In the genomic region with DNA sequence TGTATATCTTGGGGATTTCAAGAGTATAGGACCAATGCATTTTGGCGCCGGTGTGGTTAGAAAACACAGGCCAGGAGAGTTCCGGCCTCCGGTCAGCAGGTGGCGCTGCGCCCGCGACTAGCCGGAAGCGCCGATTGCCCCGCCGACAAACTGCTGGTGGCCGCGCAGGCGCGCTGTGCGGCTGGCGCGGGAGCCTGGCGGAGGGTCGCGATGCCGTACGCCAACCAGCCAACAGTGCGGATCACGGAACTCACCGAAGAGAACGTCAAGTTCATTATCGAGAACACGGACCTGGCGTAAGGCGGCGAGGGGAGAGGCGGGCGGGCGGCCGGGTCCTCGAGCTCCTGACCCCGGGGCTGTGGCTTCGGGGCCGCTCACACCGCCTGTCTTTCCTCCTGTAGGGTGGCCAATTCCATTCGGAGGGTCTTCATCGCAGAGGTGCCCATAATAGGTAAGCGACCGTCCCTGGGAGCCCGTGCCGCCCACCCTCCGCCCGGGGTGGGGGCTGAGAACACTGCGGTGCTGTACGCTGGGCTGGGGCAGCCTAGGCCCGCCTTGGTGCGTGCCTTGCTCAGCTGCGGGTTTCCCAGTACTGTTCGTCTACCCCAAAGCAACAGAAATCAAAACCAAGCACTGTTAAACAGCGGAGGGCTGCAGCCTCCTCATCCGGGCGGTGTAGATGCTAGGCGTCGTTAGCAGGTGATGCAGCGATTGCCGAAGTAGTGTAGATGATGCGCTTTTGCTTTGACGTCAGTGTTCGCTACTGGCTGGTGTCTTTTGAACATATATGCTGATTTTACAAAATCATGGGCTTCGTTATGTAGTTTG, we compare ENCODE assay signal across 8 mouse cellular contexts. TPM values are rescaled to one million over a fixed set of nuclear protein-coding genes. Genes with fewer than 3 reads are reported as not detected.
DNase-seq lines count a peak whose midpoint lies in the region; ATAC-seq and TF ChIP-seq lines count a peak whose summit lies in the region.

A gene (plus strand): TSS at position 105 of the 828 bp plus-strand sequence.

- H3K36me3 ChIP-seq in G1E (replicated peaks): peaks cover 73% of the 10 kb centered on the region
- H3K36me3 ChIP-seq in forebrain, postnatal 0 days (ENCODE audit: insufficient read depth): peaks cover 44% of the 10 kb centered on the region
- H3K36me3 ChIP-seq in lung, embryonic 14.5 days (ENCODE audit: insufficient read depth): peaks cover 56% of the 10 kb centered on the region

- no peaks in the 10 kb centered on the region for H3K27me3 ChIP-seq in G1E (ENCODE audit: insufficient read depth, low read length)
- H3K27me3 ChIP-seq in cerebellum, adult 2 months (ENCODE audit: control insufficient read depth, insufficient read depth, low read length): no peaks in the 10 kb centered on the region
- no peaks in the 10 kb centered on the region for H3K27me3 ChIP-seq in forebrain, postnatal 0 days (ENCODE audit: insufficient read depth, low read length)
- H3K27me3 ChIP-seq in lung, embryonic 14.5 days (ENCODE audit: insufficient read depth, low read length): no peaks in the 10 kb centered on the region

- peak; percentile 61; the same call in 1 of the 2 replicates for ATAC-seq in G1E (ENCODE audit: extremely low read depth, insufficient number of reproducible peaks, low FRiP score, poor library complexity, severe bottlenecking)
- peak; percentile 92 for ATAC-seq in forebrain, postnatal 0 days
- ATAC-seq in lung, embryonic 14.5 days (ENCODE audit: insufficient read depth): peak; percentile 77
- ATAC-seq in neutrophil, adult 5-6 weeks (ENCODE audit: extremely low read depth, insufficient number of reproducible peaks, low FRiP score, poor library complexity, severe bottlenecking): peak; percentile 71

- peaks cover 45% of the 10 kb centered on the region for H3K4me1 ChIP-seq in G1E (ENCODE audit: insufficient read depth, low read depth, low read length)
- 0 out of 2 replicates have a peak, but pooled peaks cover 3% of the 10 kb centered on the region for H3K4me1 ChIP-seq in cerebellum, adult 2 months (ENCODE audit: control insufficient read depth, insufficient read depth, low read length)
- H3K4me1 ChIP-seq in forebrain, postnatal 0 days (ENCODE audit: insufficient read depth): peaks cover 9% of the 10 kb centered on the region
- peaks cover 2% of the 10 kb centered on the region; the same call in 1 of the 2 replicates for H3K4me1 ChIP-seq in lung, embryonic 14.5 days (ENCODE audit: insufficient read depth)

- DNase-seq in G1E (ENCODE audit: low spot score): peak; percentile 71
- DNase-seq in cerebellum, adult 2 months: peak; percentile 91 to 95
- peak; percentile 95 for DNase-seq in forebrain, postnatal 0 days
- DNase-seq in heart, postnatal 4 days: peak; percentile 95
- DNase-seq in layer of hippocampus, adult 8-10 months (ENCODE audit: low spot score in 2 of 2): peak; percentile 73 to 91
- DNase-seq in lung, embryonic 14.5 days: peak; percentile 94
- DNase-seq in testis, postnatal 14 days (ENCODE audit: low spot score): peak; percentile 88

- H3K27ac ChIP-seq in cerebellum, adult 2 months (ENCODE audit: insufficient read depth, low read length): peak within 1 kb of the TSS; percentile 73
- H3K27ac ChIP-seq in forebrain, postnatal 0 days (ENCODE audit: low read depth, low read length): peak within 1 kb of the TSS; percentile 77
- peak within 1 kb of the TSS; percentile 2; the same call in 1 of the 2 replicates for H3K27ac ChIP-seq in lung, embryonic 14.5 days (ENCODE audit: low read depth)

- peak within 1 kb of the TSS; percentile 93 for H3K4me3 ChIP-seq in G1E (ENCODE audit: low read depth, low read length)
- peak within 1 kb of the TSS; percentile 77 for H3K4me3 ChIP-seq in cerebellum, adult 2 months (replicated peaks; ENCODE audit: insufficient read depth, low read depth, low read length)
- peak within 1 kb of the TSS; percentile 73 for H3K4me3 ChIP-seq in forebrain, postnatal 0 days (ENCODE audit: low read depth, low read length)
- peak within 1 kb of the TSS; percentile 66 for H3K4me3 ChIP-seq in lung, embryonic 14.5 days (ENCODE audit: low read depth, low read length)

- under 1% methylated on average over 68 of the region's 68 CpGs for WGBS in cerebellum, adult 2 months
- WGBS in forebrain, postnatal 0 days: 3% methylated on average over 65 of the region's 68 CpGs
- WGBS in lung, embryonic 14.5 days: under 1% methylated on average over 68 of the region's 68 CpGs

- H3K4me2 ChIP-seq in forebrain, postnatal 0 days (ENCODE audit: low read depth): peak within 1 kb of the TSS; percentile 78
- H3K4me2 ChIP-seq in lung, embryonic 14.5 days: peak within 1 kb of the TSS; percentile 87

- peak; percentile 82; the same call in 1 of the 2 replicates for TF ChIP-seq POLR2A in cerebellum, adult 2 months (IDR thresholded peaks at IDR 0.05; ENCODE audit: borderline replicate concordance, insufficient read depth, low read length)

- TF ChIP-seq CTCF in G1E (IDR thresholded peaks at IDR 0.05; ENCODE audit: low read depth, low read length): peak; percentile 57
- TF ChIP-seq CTCF in cerebellum, adult 2 months (IDR thresholded peaks at IDR 0.05; ENCODE audit: borderline replicate concordance, insufficient read depth, low read depth, low read length): peak; percentile 72
- peak; percentile 89 for TF ChIP-seq CTCF in forebrain, postnatal 0 days (IDR thresholded peaks at IDR 0.05; ENCODE audit: low read depth)
- peak; percentile 82 for TF ChIP-seq CTCF in lung, embryonic 14.5 days (IDR thresholded peaks at IDR 0.05; ENCODE audit: low read depth)

- peak within 1 kb of the TSS; percentile 95 for H3K9ac ChIP-seq in forebrain, postnatal 0 days
- peak within 1 kb of the TSS; percentile 79 for H3K9ac ChIP-seq in lung, embryonic 14.5 days

- H3K9me3 ChIP-seq in G1E (replicated peaks): no peaks in the 10 kb centered on the region
- H3K9me3 ChIP-seq in forebrain, postnatal 0 days (ENCODE audit: low read length): no peaks in the 10 kb centered on the region
- no peaks in the 10 kb centered on the region for H3K9me3 ChIP-seq in lung, embryonic 14.5 days (ENCODE audit: low read depth, low read length)

RNA-seq across cellular contexts. Expression of the gene that starts here (rescaled TPM):
- total RNA-seq in G1E (2014; fragmentation: Nextera tagmentation): 92.6 and 95.8 TPM in 2 replicates
- 65.5 and 66.1 TPM in 2 replicates for total RNA-seq in G1E (2017)
- polyA plus RNA-seq in G1E (2012): 18.5 and 33.8 TPM in 2 replicates
- 154 and 166 TPM in 2 replicates for polyA plus RNA-seq in cerebellum, adult 2 months (2012; rRNA removed)
- total RNA-seq in forebrain, postnatal 0 days (2014; rRNA removed): 59.5 and 82.7 TPM in 2 replicates
- 101 and 119 TPM in 2 replicates for polyA plus RNA-seq in forebrain, postnatal 0 days (2015; fragmentation: Nextera tagmentation; extraction: Ambion mirVana)
- total RNA-seq in heart, postnatal 4 days (2021): 10 to 100 TPM; 63.3 to 74.8 TPM
- total RNA-seq in layer of hippocampus, adult 8-10 months (2022): 10 to 100 TPM; 62.9 to 80.4 (median 72.9) TPM
- polyA plus RNA-seq in lung, embryonic 14.5 days (2014; fragmentation: Nextera tagmentation; extraction: Ambion mirVana): 162 and 169 TPM in 2 replicates
- 34.4 and 38.9 TPM in 2 replicates for total RNA-seq in neutrophil, adult 5-6 weeks (2017)

Comparison
In these comparisons a context has a peak if more than half of its experiments do, and no peak if none do; other contexts are left out.
1. Peak in every context shown above with its lines: DNase-seq, ATAC-seq, H3K4me3 ChIP-seq and H3K27ac ChIP-seq.
2. H3K27ac ChIP-seq: peak in every context shown above with its lines; median percentile 77 in forebrain, postnatal 0 days; 73 in cerebellum, adult 2 months; 2 in lung, embryonic 14.5 days.